Mouse (Mus musculus): ENCODE results near the gene Smim8.

Gene Smim8

DNA sequence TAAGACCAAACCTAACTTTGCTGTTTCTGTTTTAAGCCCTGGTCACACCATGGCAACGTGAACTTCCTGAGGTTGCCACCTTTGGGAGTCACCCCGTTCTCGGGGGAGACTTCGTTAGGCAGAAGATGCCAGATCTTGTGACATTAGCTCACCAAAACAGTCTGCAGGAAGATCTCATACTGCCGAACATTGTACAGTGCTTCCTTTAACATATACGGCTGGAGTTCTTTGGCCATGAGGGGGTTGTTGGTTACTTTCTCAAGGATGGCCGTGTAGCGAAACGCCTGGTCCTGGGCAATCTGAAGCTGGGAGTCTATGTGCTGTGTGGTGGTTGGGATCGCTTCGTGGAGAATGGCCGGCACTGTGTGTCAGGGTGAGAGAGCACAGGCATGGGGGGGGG is 58.8 kb downstream of the Smim8 start:
- DNase-seq, result no peak
